ENCODE assay signal across 9 mouse cellular contexts in the genomic region with DNA sequence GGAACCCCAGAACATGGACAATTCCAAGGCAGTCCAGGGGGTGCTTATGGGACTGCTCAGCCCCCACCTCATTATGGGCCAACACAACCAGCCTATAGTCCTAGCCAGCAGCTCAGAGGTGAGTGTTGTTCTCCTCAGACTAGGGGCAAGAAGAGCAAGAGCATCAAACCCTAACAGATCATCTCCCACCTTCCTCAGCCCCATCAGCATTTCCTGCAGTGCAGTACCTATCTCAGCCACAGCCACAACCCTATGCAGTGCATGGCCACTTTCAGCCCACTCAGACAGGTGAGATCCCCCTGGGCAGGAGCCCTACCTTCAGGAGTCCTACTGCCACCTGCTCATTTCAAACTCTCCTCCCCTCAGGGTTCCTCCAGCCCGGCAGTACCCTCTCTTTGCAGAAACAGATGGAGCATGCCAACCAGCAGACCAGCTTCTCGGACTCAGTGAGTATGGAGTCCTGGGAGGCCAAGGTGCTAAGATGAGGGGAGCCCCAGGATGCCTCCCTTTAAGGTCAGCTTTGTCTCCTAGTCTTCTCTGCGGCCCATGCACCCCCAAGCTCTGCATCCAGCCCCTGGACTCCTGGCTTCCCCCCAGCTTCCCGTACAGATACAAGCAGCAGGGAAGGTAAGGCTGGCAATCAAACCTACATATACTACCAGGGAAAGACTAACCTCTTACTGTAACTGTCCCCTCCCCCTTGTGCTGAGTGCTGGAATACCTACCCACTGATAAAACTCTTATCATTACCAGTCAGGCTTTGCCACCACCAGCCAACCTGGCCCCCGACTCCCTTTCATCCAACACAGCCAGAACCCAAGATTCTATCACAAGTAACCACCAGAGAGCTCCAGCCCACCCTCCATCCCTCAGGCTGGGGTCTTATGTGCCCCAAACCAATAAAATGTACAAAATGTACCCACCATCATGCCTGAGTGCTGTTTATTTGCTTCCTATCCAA. TPM values are rescaled to one million over a fixed set of nuclear protein-coding genes. Genes with fewer than 3 reads are reported as not detected.
DNase-seq lines count a peak whose midpoint lies in the region; ATAC-seq and TF ChIP-seq lines count a peak whose summit lies in the region.
"Had no signal": no experiment of that assay in that cellular context is flagged by ENCODE, and none has a peak within 500 bp of the region (broad histone marks: within the 10 kb centered on the region; RNA-seq: fewer than 3 reads in every experiment).

No protein-coding gene starts in this region.

- no peaks in the 10 kb centered on the region for H3K27me3 ChIP-seq in lung, postnatal 0 days (replicated peaks; ENCODE audit: insufficient read depth, low read length)
- H3K27me3 ChIP-seq in hindbrain, embryonic 14.5 days (ENCODE audit: control insufficient read depth, insufficient read depth, low read length) = no peaks in the 10 kb centered on the region
- no peaks in the 10 kb centered on the region for H3K27me3 ChIP-seq in midbrain, postnatal 0 days (ENCODE audit: insufficient read depth, low read length)

- no peak overlapping the region for H3K9ac ChIP-seq in lung, postnatal 0 days (replicated peaks; ENCODE audit: low read depth)
- no peak overlapping the region for H3K9ac ChIP-seq in hindbrain, embryonic 14.5 days
- no peak overlapping the region for H3K9ac ChIP-seq in midbrain, postnatal 0 days (replicated peaks; ENCODE audit: low read length, poor library complexity, severe bottlenecking)

- TF ChIP-seq EP300 in lung, postnatal 0 days (IDR thresholded peaks at IDR 0.05) = no peak

- H3K36me3 ChIP-seq in lung, postnatal 0 days (ENCODE audit: insufficient read depth, low read length) = peaks cover 42% of the 10 kb centered on the region
- H3K36me3 ChIP-seq in hindbrain, embryonic 14.5 days (replicated peaks; ENCODE audit: control insufficient read depth, insufficient read depth) = peaks cover 72% of the 10 kb centered on the region
- peaks cover 51% of the 10 kb centered on the region for H3K36me3 ChIP-seq in midbrain, postnatal 0 days (ENCODE audit: insufficient read depth, low read length)

- no peak overlapping the region for H3K4me2 ChIP-seq in lung, postnatal 0 days (replicated peaks; ENCODE audit: low read depth, low read length)
- H3K4me2 ChIP-seq in hindbrain, embryonic 14.5 days (replicated peaks) = peak overlapping the region; percentile 100; the same call in 1 of the 2 replicates
- H3K4me2 ChIP-seq in midbrain, postnatal 0 days (ENCODE audit: low read depth, low read length, poor library complexity, severe bottlenecking) = no peak overlapping the region

- DNase-seq in lung, postnatal 0 days (ENCODE audit: low spot score) = no peak
- no peak for DNase-seq in lung, postnatal 10 days
- peak; percentile 76 for DNase-seq in c-Kit-negative CD71-positive TER-119-positive erythroid progenitor cells, embryonic 14.5 days (ENCODE audit: low read depth, low spot score)
- no peak for DNase-seq in hindbrain, embryonic 14.5 days (ENCODE audit: low spot score)
- DNase-seq in midbrain, postnatal 0 days (ENCODE audit: low spot score) = no peak
- no peak for DNase-seq in layer of hippocampus, postnatal 36 days
- no peak for DNase-seq in urinary bladder, postnatal 10 days (ENCODE audit: low spot score)

- no peaks in the 10 kb centered on the region for H3K9me3 ChIP-seq in lung, postnatal 0 days (ENCODE audit: low read length)
- H3K9me3 ChIP-seq in hindbrain, embryonic 14.5 days (ENCODE audit: control insufficient read depth, low read length) = no peaks in the 10 kb centered on the region
- no peaks in the 10 kb centered on the region for H3K9me3 ChIP-seq in midbrain, postnatal 0 days (ENCODE audit: low read length)

- 58% methylated on average over 5 of the region's 5 CpGs for WGBS in lung, postnatal 0 days
- WGBS in hindbrain, embryonic 14.5 days = 70% methylated on average over 5 of the region's 5 CpGs
- WGBS in midbrain, postnatal 0 days = 74% methylated on average over 5 of the region's 5 CpGs

- ATAC-seq in lung, postnatal 0 days = no peak
- ATAC-seq in hindbrain, embryonic 14.5 days (ENCODE audit: low FRiP score) = no peak
- ATAC-seq in midbrain, postnatal 0 days (ENCODE audit: low FRiP score) = no peak
- no peak for ATAC-seq in granulocyte monocyte progenitor cell, adult 5-6 weeks (replicated peaks; ENCODE audit: poor library complexity, severe bottlenecking)
- ATAC-seq: inflammation-experienced regulatory T-cells, adult 6 months had no signal

- no peak overlapping the region for H3K4me3 ChIP-seq in lung, postnatal 0 days (ENCODE audit: low read depth, low read length)
- peak overlapping the region; percentile 78; the same call in 1 of the 2 replicates for H3K4me3 ChIP-seq in hindbrain, embryonic 14.5 days (replicated peaks; ENCODE audit: low read length)
- H3K4me3 ChIP-seq in midbrain, postnatal 0 days (ENCODE audit: low read depth, low read length) = no peak overlapping the region

- TF ChIP-seq CTCF in lung, postnatal 0 days (IDR thresholded peaks at IDR 0.05) = 0 out of 2 replicates have a peak, but pooled peaks have one; percentile 17
- TF ChIP-seq CTCF in midbrain, postnatal 0 days (IDR thresholded peaks at IDR 0.05) = peak; percentile 18; the same call in 1 of the 2 replicates

- no peak overlapping the region for H3K27ac ChIP-seq in lung, postnatal 0 days (ENCODE audit: low read length)
- no peak overlapping the region for H3K27ac ChIP-seq in hindbrain, embryonic 14.5 days
- no peak overlapping the region for H3K27ac ChIP-seq in midbrain, postnatal 0 days (ENCODE audit: low read depth, low read length)

- H3K4me1 ChIP-seq in lung, postnatal 0 days (ENCODE audit: insufficient read depth, low read depth, low read length) = peaks cover 16% of the 10 kb centered on the region; the same call in 1 of the 2 replicates
- peaks cover 34% of the 10 kb centered on the region for H3K4me1 ChIP-seq in hindbrain, embryonic 14.5 days (replicated peaks; ENCODE audit: control insufficient read depth, insufficient read depth, low read length)
- H3K4me1 ChIP-seq in midbrain, postnatal 0 days (ENCODE audit: insufficient read depth, low read length) = peaks cover 12% of the 10 kb centered on the region

RNA-seq across cellular contexts. Expression of gene Gps2, which starts 2.3 kb away (rescaled TPM):
- polyA plus RNA-seq in lung, postnatal 0 days (2015; fragmentation: Nextera tagmentation; extraction: Ambion mirVana) = 53.0 and 59.1 TPM in 2 replicates
- polyA plus RNA-seq in hindbrain, embryonic 14.5 days (2014; fragmentation: Nextera tagmentation; extraction: Ambion mirVana) = 50.4 and 56.5 TPM in 2 replicates
- 45.8 and 47.6 TPM in 2 replicates for total RNA-seq in midbrain, postnatal 0 days (2014; rRNA removed)
- polyA plus RNA-seq in midbrain, postnatal 0 days (2015; fragmentation: Nextera tagmentation; extraction: Ambion mirVana) = 60.3 and 64.3 TPM in 2 replicates
- total RNA-seq in layer of hippocampus, postnatal 36 days (2021) = 10 to 100 TPM; 31.9 to 38.2 TPM
- total RNA-seq in granulocyte monocyte progenitor cell, adult 5-6 weeks (2014; fragmentation: Nextera tagmentation) = 71.5 and 99.8 TPM in 2 replicates
- total RNA-seq in granulocyte monocyte progenitor cell, adult 5-6 weeks (2017) = 47.1 and 58.2 TPM in 2 replicates

RNA-seq across cellular contexts. Expression of gene Eif5a, which starts 5.8 kb away (rescaled TPM):
- 758 and 815 TPM in 2 replicates for polyA plus RNA-seq in lung, postnatal 0 days (2015; fragmentation: Nextera tagmentation; extraction: Ambion mirVana)
- polyA plus RNA-seq in hindbrain, embryonic 14.5 days (2014; fragmentation: Nextera tagmentation; extraction: Ambion mirVana) = 1,061 and 1,077 TPM in 2 replicates
- total RNA-seq in midbrain, postnatal 0 days (2014; rRNA removed) = 452 and 486 TPM in 2 replicates
- polyA plus RNA-seq in midbrain, postnatal 0 days (2015; fragmentation: Nextera tagmentation; extraction: Ambion mirVana) = 1,054 and 1,096 TPM in 2 replicates
- total RNA-seq in layer of hippocampus, postnatal 36 days (2021) = 100 to 1,000 TPM; 416 to 445 TPM
- total RNA-seq in granulocyte monocyte progenitor cell, adult 5-6 weeks (2014; fragmentation: Nextera tagmentation) = 1,453 and 1,476 TPM in 2 replicates
- total RNA-seq in granulocyte monocyte progenitor cell, adult 5-6 weeks (2017) = 890 and 976 TPM in 2 replicates

RNA-seq across cellular contexts. Expression of gene Neurl4, which starts 15.1 kb away (rescaled TPM):
- polyA plus RNA-seq in lung, postnatal 0 days (2015; fragmentation: Nextera tagmentation; extraction: Ambion mirVana) = 3.8 and 3.9 TPM in 2 replicates
- 25.6 and 28.1 TPM in 2 replicates for polyA plus RNA-seq in hindbrain, embryonic 14.5 days (2014; fragmentation: Nextera tagmentation; extraction: Ambion mirVana)
- total RNA-seq in midbrain, postnatal 0 days (2014; rRNA removed) = 112 and 118 TPM in 2 replicates
- 15.2 and 16.7 TPM in 2 replicates for polyA plus RNA-seq in midbrain, postnatal 0 days (2015; fragmentation: Nextera tagmentation; extraction: Ambion mirVana)
- 100 to 1,000 TPM; 117 to 118 TPM for total RNA-seq in layer of hippocampus, postnatal 36 days (2021)
- total RNA-seq in granulocyte monocyte progenitor cell, adult 5-6 weeks (2014; fragmentation: Nextera tagmentation) = 32.0 and 38.9 TPM in 2 replicates
- total RNA-seq in granulocyte monocyte progenitor cell, adult 5-6 weeks (2017) = 20.7 and 27.5 TPM in 2 replicates

RNA-seq across cellular contexts. Expression of gene 2810408A11Rik, which starts 15.2 kb away (rescaled TPM):
- 6.4 and 7.0 TPM in 2 replicates for polyA plus RNA-seq in lung, postnatal 0 days (2015; fragmentation: Nextera tagmentation; extraction: Ambion mirVana)
- 5.4 and 7.6 TPM in 2 replicates for polyA plus RNA-seq in hindbrain, embryonic 14.5 days (2014; fragmentation: Nextera tagmentation; extraction: Ambion mirVana)
- 3.3 and 8.7 TPM in 2 replicates for total RNA-seq in midbrain, postnatal 0 days (2014; rRNA removed)
- polyA plus RNA-seq in midbrain, postnatal 0 days (2015; fragmentation: Nextera tagmentation; extraction: Ambion mirVana) = 4.8 and 6.2 TPM in 2 replicates
- under 1 TPM; 0.46 to 0.95 TPM for total RNA-seq in layer of hippocampus, postnatal 36 days (2021)
- 1.3 and 3.5 TPM in 2 replicates for total RNA-seq in granulocyte monocyte progenitor cell, adult 5-6 weeks (2014; fragmentation: Nextera tagmentation)
- total RNA-seq in granulocyte monocyte progenitor cell, adult 5-6 weeks (2017) = 3.6 and 6.4 TPM in 2 replicates

RNA-seq across cellular contexts. Expression of gene Ybx2, which starts 19.6 kb away (rescaled TPM):
- polyA plus RNA-seq in lung, postnatal 0 days (2015; fragmentation: Nextera tagmentation; extraction: Ambion mirVana) = 1.00 and 1.1 TPM in 2 replicates
- 7.1 and 7.3 TPM in 2 replicates for polyA plus RNA-seq in hindbrain, embryonic 14.5 days (2014; fragmentation: Nextera tagmentation; extraction: Ambion mirVana)
- total RNA-seq in midbrain, postnatal 0 days (2014; rRNA removed) = 5.0 and 8.4 TPM in 2 replicates
- polyA plus RNA-seq in midbrain, postnatal 0 days (2015; fragmentation: Nextera tagmentation; extraction: Ambion mirVana) = 3.4 and 4.2 TPM in 2 replicates
- total RNA-seq in layer of hippocampus, postnatal 36 days (2021) = 10 to 100 TPM; 10.9 to 11.1 TPM
- total RNA-seq in granulocyte monocyte progenitor cell, adult 5-6 weeks (2014; fragmentation: Nextera tagmentation) = not detected in 2 replicates
- 2.1 TPM in 1 of 2 replicates, not detected in the other for total RNA-seq in granulocyte monocyte progenitor cell, adult 5-6 weeks (2017)
- polyA plus RNA-seq: inflammation-experienced regulatory T-cells, adult 6 months had no signal
